Mouse (Mus musculus) embryonic fibroblast, embryonic 13.5 days (primary cell): ENCODE measurements around the gene Psg19.
"Not testable (repeated sequence)": the region's sequence is repeated elsewhere in the genome, so short reads cannot be mapped to it uniquely, and the experiment has no call there.

Experiments used
- CTCF ChIP-seq: IDR thresholded peaks from 2 replicates; pipeline ENCODE4 v1.5.1; 2011; ENCODE audit warnings: mild to moderate bottlenecking, control low read depth, low read length, moderate library complexity, borderline replicate concordance; ENCODE audit not compliant: insufficient read depth
- POLR2A ChIP-seq: IDR thresholded peaks from 2 replicates; pipeline ENCODE4 v1.6.1; 2011; ENCODE audit warnings: low read depth, mild to moderate bottlenecking, control low read depth, low read length, moderate library complexity

DNA sequence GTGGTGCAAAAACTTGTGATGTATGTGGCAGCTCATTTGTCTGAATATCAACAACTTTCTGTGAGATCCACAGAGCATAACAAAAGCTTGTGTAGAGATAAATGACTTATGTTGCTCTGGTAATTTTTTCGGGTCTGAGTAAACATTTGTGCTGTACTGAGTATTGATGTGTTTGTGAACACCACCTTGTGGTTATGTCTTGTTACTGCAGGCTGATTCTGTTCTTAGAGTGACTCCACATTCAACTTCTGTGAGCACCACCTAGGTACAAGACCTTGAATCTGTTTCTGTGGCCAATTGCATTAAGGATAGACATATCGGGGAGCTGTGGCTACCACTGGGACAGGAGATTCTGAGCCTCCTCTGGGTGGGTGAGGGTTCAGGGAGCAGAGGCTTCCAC is 17.0 kb downstream of the Psg19 start:
- TF ChIP-seq CTCF, POLR2A: not testable (repeated sequence)
